Mouse (Mus musculus): ENCODE data around the gene Iars2.

DNA sequence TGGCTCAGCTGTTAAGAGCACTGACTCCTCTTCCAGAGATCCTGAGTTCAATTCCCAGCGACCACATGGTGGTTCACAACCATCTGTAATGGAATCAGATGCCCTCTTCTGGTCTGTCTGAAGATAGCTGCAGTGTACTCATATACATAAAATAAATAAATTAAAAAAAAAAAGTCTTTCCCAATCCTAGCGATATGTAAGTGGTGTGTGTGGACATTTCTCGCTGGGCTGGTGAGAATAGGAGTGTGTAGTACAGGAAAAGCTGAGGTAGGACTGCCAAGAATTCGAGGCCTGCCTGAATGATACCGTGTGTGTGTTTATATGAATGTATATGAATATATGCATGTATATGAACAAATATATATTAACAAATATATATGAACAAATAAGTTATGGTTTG is 2.2 kb upstream of the Iars2 start:
- no peak for TF ChIP-seq POLR2A (IDR thresholded peaks at IDR 0.05; ENCODE audit: low read depth, low read length)
- no peak for TF ChIP-seq CTCF (IDR thresholded peaks at IDR 0.05; ENCODE audit: extremely low read depth, insufficient read depth, insufficient read length, insufficient replicate concordance)
